Mouse (Mus musculus) megakaryocyte, embryonic 14.5 days (primary cell): ENCODE results near the gene Tenm3.

Experiments used
- FLI1 ChIP-seq: IDR thresholded peaks from 2 replicates; pipeline ENCODE4 v1.6.1; 2012; ENCODE audit warnings: low read length, inconsistent platforms, mixed read lengths
- GATA1 ChIP-seq: IDR thresholded peaks from 3 replicates; pipeline ENCODE4 v1.6.1; 2012; ENCODE audit warnings: mixed read lengths, low read length, inconsistent platforms, borderline replicate concordance

- TF ChIP-seq GATA1 (no peak), FLI1 (no peak)
Measured at GRCm38 (mm10) chr8:48203161-48203560, 640.6 kb downstream of the Tenm3 start.
